Mouse (Mus musculus): Measurements from ENCODE around the gene Ranbp17. TPM values are rescaled to one million over a fixed set of nuclear protein-coding genes. Genes with fewer than 3 reads are reported as not detected.
"Not testable (repeated sequence)": the region's sequence is repeated elsewhere in the genome, so short reads cannot be mapped to it uniquely, and the experiment has no call there.

The Ranbp17 gene
- polyA plus RNA-seq, 1 experiment from 2014 or later, result 6.7 TPM

DNA sequence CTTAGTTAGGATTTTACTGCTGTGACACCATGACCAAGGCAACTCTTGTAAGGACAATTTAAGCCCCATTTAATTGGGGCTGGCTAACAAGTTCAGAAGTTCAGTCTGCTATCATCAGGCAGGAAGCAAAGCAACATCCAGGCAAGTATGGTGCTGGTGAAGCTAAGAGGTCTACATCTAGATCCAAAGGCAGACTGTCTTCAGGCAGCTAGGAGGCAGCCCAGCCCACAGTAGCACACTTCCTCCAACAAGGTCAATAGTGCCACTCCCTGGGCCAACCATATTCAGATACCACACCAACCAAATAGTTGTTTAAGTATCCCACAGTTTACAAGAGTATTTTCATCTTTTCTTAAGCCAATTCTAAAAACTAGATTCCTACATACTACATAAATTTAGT lies 4.1 kb downstream of the Ranbp17 start:
- no peaks in the 10 kb centered on the region for H3K27me3 ChIP-seq (replicated peaks)
- no peak overlapping the region for H3K4me2 ChIP-seq
- H3K9me3 ChIP-seq, result no peaks in the 10 kb centered on the region
- H3K27ac ChIP-seq, result no peak overlapping the region
- no peak overlapping the region for H3K9ac ChIP-seq
- H3K4me3 ChIP-seq, result no peak overlapping the region
- H3K4me1 ChIP-seq, result peaks cover 11% of the 10 kb centered on the region; the same call in 1 of the 2 replicates
- ATAC-seq (replicated peaks), result no peak
- H3K36me3 ChIP-seq (replicated peaks), result no peaks in the 10 kb centered on the region

DNA sequence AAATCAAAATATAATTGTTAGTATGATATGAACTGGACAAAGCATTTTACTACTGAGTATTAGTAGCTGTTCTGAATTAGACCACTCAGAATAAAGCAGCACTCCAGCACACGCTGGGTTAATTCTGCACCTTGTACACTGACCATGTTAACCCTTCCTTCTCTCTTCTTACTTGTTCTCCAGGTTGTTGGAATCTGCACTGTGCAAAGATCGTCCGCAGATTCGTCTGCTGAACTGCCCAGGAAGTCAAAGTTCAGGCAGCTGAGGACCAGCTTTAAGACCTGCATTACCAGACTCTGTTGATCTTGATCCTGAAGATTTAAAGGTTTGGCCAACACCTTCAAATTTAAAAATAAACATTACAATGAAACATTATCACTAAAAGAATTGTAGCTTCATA lies 27.8 kb downstream of the Ranbp17 start:
- H3K4me2 ChIP-seq, result no peak overlapping the region
- no peaks in the 10 kb centered on the region for H3K9me3 ChIP-seq
- no peaks in the 10 kb centered on the region for H3K27me3 ChIP-seq (replicated peaks)
- 93% methylated on average over 4 of the region's 4 CpGs for WGBS
- no peak for ATAC-seq (replicated peaks)
- no peaks in the 10 kb centered on the region for H3K4me1 ChIP-seq
- H3K27ac ChIP-seq, result no peak overlapping the region
- H3K4me3 ChIP-seq, result no peak overlapping the region
- no peaks in the 10 kb centered on the region for H3K36me3 ChIP-seq (replicated peaks)
- H3K9ac ChIP-seq, result no peak overlapping the region

DNA sequence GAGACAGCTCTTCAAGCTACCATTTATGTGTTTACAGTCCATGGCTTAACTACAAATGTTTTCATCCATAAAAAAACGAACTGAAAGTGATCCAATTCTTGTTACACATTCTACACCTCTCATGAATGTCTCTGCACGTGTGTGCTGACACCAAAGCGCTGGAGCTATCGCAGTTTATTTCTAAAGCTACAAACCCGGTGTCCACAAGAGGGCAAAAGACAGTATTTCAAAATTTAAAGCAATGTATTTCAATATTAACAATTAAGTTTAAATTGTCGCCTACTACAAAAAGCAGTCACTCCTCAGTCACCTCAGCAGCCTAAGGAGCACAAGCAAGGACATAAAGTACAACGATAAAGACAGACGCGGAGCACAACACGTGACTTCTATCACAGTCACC lies 33.1 kb downstream of the Ranbp17 start:
- 89% methylated on average over 10 of the region's 10 CpGs for WGBS
- H3K4me1 ChIP-seq, result no peaks in the 10 kb centered on the region

DNA sequence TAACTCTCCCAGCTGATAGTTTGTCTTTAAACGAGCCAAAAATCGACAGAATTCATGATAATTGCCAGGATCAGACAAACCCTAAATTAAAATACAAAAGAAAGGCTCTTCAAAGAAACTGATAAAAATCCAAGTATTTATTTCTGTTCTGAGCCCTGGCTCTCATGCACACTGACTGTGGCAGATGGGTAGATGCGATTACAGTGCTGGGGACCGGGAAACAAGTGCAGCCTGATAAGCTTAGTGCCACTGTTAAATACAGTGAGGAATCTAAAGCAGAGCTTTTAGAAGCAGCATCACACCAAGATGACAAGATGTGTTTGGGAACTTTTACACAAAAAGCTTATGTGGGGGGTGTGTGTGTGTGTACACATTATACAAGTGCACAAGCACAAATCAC lies 34.3 kb downstream of the Ranbp17 start:
- Histone ChIP-seq H3K27ac (no peak overlapping the region), H3K4me3 (no peak overlapping the region), H3K4me2 (no peak overlapping the region), H3K9ac (no peak overlapping the region), H3K36me3 (replicated peaks) (no peaks in the 10 kb centered on the region), H3K27me3 (replicated peaks) (no peaks in the 10 kb centered on the region), H3K9me3 (no peaks in the 10 kb centered on the region), H3K4me1 (no peaks in the 10 kb centered on the region)
- 89% methylated on average over 4 of the region's 4 CpGs for WGBS
- ATAC-seq (replicated peaks), result no peak

More for the DNA sequence above, 33.1 kb downstream of the Ranbp17 start:
- no peak for ATAC-seq (replicated peaks)
- H3K9me3 ChIP-seq, result no peaks in the 10 kb centered on the region
- no peak overlapping the region for H3K27ac ChIP-seq
- no peak overlapping the region for H3K4me2 ChIP-seq
- no peaks in the 10 kb centered on the region for H3K36me3 ChIP-seq (replicated peaks)
- no peak overlapping the region for H3K4me3 ChIP-seq
- no peaks in the 10 kb centered on the region for H3K27me3 ChIP-seq (replicated peaks)
- H3K9ac ChIP-seq, result no peak overlapping the region

DNA sequence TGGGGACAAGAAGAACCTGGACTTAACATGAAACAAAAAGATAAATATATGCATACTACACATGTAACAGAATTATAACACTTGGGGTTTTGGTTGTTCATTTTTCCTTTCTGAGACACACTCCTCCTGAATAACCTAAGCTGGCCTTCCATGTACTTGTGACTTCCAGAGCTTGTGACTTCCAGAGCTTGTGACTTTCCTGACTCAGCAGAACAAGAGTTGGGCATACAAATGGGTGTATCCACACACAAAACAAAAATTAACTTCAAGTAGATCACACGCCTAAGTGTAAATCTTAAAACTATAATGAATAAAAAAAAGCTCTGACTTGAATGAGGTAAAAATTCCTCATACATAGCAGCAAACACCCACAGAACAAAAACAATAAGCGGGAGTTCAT lies 36.9 kb downstream of the Ranbp17 start:
- H3K9ac ChIP-seq, result no peak overlapping the region
- ATAC-seq (replicated peaks), result no peak
- H3K27ac ChIP-seq, result no peak overlapping the region
- no peaks in the 10 kb centered on the region for H3K36me3 ChIP-seq (replicated peaks)
- H3K4me3 ChIP-seq, result no peak overlapping the region
- no peaks in the 10 kb centered on the region for H3K27me3 ChIP-seq (replicated peaks)
- no peaks in the 10 kb centered on the region for H3K9me3 ChIP-seq
- no peaks in the 10 kb centered on the region for H3K4me1 ChIP-seq
- no peak overlapping the region for H3K4me2 ChIP-seq
- WGBS, result 94% methylated on average over 2 of the region's 2 CpGs

DNA sequence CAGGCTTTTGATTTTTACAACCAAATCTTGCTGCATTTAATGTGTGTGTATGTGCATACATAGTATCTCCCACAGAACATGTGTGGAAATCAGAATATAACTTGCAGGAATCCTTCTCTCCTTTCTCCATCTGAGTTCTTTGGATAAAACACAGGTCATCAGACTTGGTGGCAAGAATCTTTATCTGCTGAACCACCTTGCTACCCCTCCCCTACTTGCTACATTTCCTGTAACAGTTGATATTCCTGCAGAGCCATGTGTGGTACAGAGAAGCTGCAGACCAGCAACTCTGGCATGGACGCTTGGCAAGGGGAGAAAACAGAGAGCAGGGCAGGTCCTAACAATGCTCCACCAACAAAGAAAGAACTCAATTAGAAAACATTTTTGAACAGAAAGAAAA lies 52.4 kb downstream of the Ranbp17 start:
- Histone ChIP-seq H3K27ac (no peak overlapping the region), H3K4me3 (no peak overlapping the region), H3K36me3 (replicated peaks) (no peaks in the 10 kb centered on the region), H3K4me2 (no peak overlapping the region), H3K27me3 (replicated peaks) (no peaks in the 10 kb centered on the region), H3K4me1 (no peaks in the 10 kb centered on the region), H3K9me3 (no peaks in the 10 kb centered on the region), H3K9ac (no peak overlapping the region)
- no peak for ATAC-seq (replicated peaks)
- WGBS, result 68% methylated on average over 1 of the region's 1 CpGs

DNA sequence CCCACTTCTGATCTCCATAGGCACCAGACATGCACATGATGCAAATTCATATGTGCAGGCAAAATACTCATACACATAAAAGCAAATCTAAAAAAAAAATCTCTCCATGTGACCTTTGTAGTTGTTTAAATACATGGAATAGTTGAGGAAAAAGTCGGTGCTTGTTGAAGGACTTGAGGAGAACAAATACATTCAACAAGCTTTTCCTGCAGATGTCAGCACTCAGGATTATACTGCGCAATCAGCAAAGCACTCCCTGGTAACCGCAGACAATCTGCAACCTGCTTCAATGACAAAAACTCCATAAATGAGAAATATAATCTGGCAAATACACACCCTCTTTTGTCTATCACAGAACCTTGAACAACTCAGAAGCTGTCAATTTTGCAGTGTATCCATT lies 59.5 kb downstream of the Ranbp17 start:
- WGBS, result 94% methylated on average over 3 of the region's 3 CpGs

DNA sequence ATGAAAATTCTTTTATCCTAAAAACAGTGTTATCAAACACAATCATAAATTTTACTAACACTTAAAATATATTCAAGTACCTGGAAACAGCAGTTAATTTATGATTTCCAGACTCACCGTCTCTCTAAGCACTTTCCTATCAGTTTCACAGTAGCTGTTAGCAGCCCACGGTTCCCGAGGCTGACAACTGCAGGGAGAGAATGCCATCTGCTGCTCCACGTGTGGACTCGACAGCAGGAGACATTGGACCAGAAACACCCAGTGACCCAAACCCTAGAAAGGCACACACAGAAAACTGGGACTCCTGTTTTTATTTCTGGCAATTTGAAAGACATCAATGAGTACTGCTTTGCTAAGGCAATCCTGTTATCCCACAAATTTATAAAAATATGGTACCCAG lies 79.7 kb downstream of the Ranbp17 start:
- Histone ChIP-seq H3K9me3 (no peaks in the 10 kb centered on the region), H3K27ac (no peak overlapping the region), H3K4me1 (no peaks in the 10 kb centered on the region), H3K9ac (no peak overlapping the region), H3K4me2 (no peak overlapping the region), H3K27me3 (replicated peaks) (no peaks in the 10 kb centered on the region), H3K4me3 (no peak overlapping the region), H3K36me3 (replicated peaks) (no peaks in the 10 kb centered on the region)
- 44% methylated on average over 5 of the region's 5 CpGs for WGBS
- no peak for ATAC-seq (replicated peaks)

More for the DNA sequence above, 59.5 kb downstream of the Ranbp17 start:
- Histone ChIP-seq H3K9ac (no peak overlapping the region), H3K36me3 (replicated peaks) (no peaks in the 10 kb centered on the region), H3K9me3 (no peaks in the 10 kb centered on the region), H3K4me2 (no peak overlapping the region), H3K27ac (no peak overlapping the region), H3K4me3 (no peak overlapping the region), H3K27me3 (replicated peaks) (no peaks in the 10 kb centered on the region), H3K4me1 (no peaks in the 10 kb centered on the region)
- no peak for ATAC-seq (replicated peaks)

DNA sequence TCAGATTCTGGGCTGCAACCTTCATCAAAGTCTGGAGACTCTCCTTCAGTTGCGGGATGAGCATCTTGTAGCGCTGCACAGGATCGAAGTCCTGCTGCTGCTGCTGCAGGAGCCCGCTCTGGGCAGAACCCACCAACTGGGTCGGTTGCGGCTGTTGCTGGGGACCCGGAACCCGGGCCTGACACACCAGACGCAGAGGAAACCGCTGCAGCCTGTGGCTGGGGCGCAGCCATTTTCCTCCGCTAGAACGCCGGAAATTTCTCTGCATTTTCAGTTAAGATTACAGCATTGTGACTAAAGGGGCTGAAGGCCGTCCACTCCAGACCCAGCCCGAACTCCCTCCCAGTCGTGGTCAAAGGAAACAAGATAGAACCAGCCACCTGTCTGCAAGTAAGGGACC lies 85.3 kb downstream of the Ranbp17 start:
- not testable (repeated sequence) for ATAC-seq (replicated peaks); H3K27me3 ChIP-seq (replicated peaks); H3K4me1 ChIP-seq; H3K36me3 ChIP-seq (replicated peaks); H3K4me2 ChIP-seq; H3K9ac ChIP-seq; H3K9me3 ChIP-seq; H3K4me3 ChIP-seq; H3K27ac ChIP-seq
- WGBS, result 94% methylated on average over 17 of the region's 17 CpGs

DNA sequence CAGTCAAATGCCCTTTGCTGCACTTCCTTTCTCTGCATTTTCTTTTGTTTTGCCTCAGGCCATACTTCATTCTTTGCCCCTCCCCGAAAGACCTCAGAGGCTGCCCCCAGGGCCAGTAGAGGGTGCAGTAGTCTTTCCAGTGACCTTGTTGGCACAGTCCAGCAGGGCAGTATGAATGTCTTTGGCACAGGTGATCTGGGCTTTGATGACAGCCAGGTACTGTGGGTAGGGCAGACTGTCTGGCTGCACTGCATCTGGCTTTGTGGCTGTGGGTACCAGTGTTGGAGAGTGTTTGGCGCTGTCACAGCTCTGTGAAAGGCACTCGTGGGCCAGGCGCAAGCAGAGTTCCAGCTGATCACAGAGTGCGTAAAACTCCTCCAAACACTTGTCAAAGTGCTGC lies 85.8 kb downstream of the Ranbp17 start:
- not testable (repeated sequence) for ATAC-seq (replicated peaks); H3K27ac ChIP-seq; H3K9ac ChIP-seq; H3K4me3 ChIP-seq; H3K36me3 ChIP-seq (replicated peaks); H3K27me3 ChIP-seq (replicated peaks); H3K4me2 ChIP-seq; H3K9me3 ChIP-seq; H3K4me1 ChIP-seq
- 83% methylated on average over 5 of the region's 5 CpGs for WGBS

DNA sequence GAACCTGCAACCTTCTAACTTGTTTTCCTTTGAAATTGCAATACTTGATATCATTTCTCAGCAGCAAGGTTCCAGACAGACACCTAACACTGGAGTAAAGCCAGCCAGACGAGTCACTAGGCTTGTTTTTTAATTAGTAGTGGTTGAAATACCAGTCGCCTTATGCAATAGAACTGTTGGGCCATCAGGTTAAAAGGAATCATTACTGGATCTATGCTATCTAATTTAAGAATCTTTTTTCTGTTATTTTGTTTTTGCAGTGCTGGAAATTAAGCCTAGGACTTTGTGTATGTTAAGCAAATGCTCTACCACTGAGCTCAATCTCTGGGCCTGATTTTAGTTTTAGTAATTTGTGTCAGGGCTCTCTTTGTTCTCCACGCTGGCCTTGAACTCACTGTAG lies 91.3 kb downstream of the Ranbp17 start:
- Histone ChIP-seq H3K4me2 (no peak overlapping the region), H3K27ac (no peak overlapping the region), H3K4me1 (no peaks in the 10 kb centered on the region), H3K9me3 (no peaks in the 10 kb centered on the region), H3K9ac (no peak overlapping the region), H3K27me3 (replicated peaks) (no peaks in the 10 kb centered on the region), H3K36me3 (replicated peaks) (no peaks in the 10 kb centered on the region), H3K4me3 (no peak overlapping the region)
- WGBS, result 86% methylated on average over 3 of the region's 3 CpGs
- no peak for ATAC-seq (replicated peaks)

DNA sequence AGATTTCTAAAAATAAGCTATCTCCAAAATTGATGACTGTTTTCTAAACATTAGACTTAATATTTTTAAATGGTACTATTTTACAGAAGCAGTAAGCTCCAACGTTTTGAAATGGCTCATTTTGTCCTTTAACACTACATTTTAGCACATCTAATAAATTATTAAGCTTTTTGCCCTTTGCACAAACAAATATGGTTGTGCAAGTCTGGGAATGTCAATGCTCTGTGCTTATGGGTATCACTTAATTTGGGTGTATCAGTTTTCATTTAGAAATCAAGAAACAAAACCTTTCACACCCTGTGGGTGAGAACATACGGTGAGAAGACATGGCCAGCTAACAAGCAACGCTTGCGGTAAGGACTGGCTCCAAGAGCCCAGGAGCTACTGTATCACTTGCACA lies 108.9 kb downstream of the Ranbp17 start:
- no peaks in the 10 kb centered on the region for H3K36me3 ChIP-seq (replicated peaks)
- no peak for ATAC-seq (replicated peaks)
- H3K4me2 ChIP-seq, result no peak overlapping the region
- no peak overlapping the region for H3K4me3 ChIP-seq
- H3K9me3 ChIP-seq, result no peaks in the 10 kb centered on the region
- H3K9ac ChIP-seq, result no peak overlapping the region
- no peaks in the 10 kb centered on the region for H3K27me3 ChIP-seq (replicated peaks)
- H3K27ac ChIP-seq, result no peak overlapping the region
- WGBS, result 93% methylated on average over 4 of the region's 4 CpGs
- no peaks in the 10 kb centered on the region for H3K4me1 ChIP-seq

DNA sequence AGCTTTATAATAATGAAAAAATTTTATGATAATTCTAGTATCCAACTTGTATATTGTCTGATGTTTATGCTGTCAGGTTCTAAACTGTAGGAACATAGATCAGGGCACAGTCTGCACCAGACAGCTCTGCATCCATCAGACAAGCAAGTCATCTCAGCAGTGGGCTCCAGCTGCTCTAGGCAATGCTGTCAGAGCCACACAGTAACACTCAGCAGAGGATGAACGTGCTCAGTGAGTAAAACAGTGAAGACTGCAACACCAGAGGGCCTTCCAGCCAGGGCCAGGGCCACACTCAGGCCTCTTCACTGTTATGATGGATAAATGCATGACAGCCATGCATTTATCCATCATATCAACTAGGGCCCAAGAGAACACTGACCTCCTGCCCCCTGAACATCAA lies 114.2 kb downstream of the Ranbp17 start:
- no peak overlapping the region for H3K27ac ChIP-seq
- no peaks in the 10 kb centered on the region for H3K27me3 ChIP-seq (replicated peaks)
- no peak overlapping the region for H3K4me3 ChIP-seq
- no peak overlapping the region for H3K9ac ChIP-seq
- no peak for ATAC-seq (replicated peaks)
- 83% methylated on average over 1 of the region's 1 CpGs for WGBS
- H3K9me3 ChIP-seq, result no peaks in the 10 kb centered on the region
- no peaks in the 10 kb centered on the region for H3K36me3 ChIP-seq (replicated peaks)
- no peak overlapping the region for H3K4me2 ChIP-seq
- no peaks in the 10 kb centered on the region for H3K4me1 ChIP-seq

DNA sequence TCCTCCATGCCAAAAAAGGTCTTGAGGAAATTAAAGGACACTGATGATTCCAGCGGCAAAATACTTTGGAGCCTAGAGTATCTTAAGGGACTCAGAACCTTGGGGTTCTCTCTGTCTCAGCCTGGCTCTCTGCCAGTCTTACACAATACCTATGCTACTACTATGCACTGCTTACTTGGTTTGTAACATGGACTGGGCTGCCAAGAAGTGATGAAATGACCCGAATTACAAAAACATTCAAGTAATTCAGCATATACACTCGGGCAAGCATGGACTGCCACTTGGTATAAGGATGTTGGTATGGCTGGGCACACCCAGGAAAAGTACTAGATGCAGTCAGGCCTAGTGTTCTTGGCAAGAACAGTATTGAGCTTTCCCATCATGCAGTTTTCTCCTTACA lies 114.8 kb downstream of the Ranbp17 start:
- Histone ChIP-seq H3K27ac (no peak overlapping the region), H3K9ac (no peak overlapping the region), H3K36me3 (replicated peaks) (no peaks in the 10 kb centered on the region), H3K4me1 (no peaks in the 10 kb centered on the region), H3K4me2 (no peak overlapping the region), H3K27me3 (replicated peaks) (no peaks in the 10 kb centered on the region), H3K9me3 (no peaks in the 10 kb centered on the region), H3K4me3 (no peak overlapping the region)
- no peak for ATAC-seq (replicated peaks)
- 86% methylated on average over 3 of the region's 3 CpGs for WGBS
